Mouse (Mus musculus) forelimb bud, embryonic 11.5 days (tissue): ENCODE data around the gene Cd164l2.
A peak's percentile ranks its signal among the peaks of the same experiment; 100 is the strongest.

Experiments
- DNase-seq: peaks from one replicate; pipeline ENCODE4 v3.0.0-alpha.2; 2012; ENCODE audit warnings: low read depth, low spot score

The Cd164l2 gene

GRCm38 (mm10) chr4:133220656-133221055 is 8.7 kb downstream of the Cd164l2 start:
- DNase-seq: no peak

- DNase-seq: no peak
Observed at GRCm38 (mm10) chr4:133221701-133222100, 9.8 kb downstream of the Cd164l2 start.

- DNase-seq: no peak
Observed at GRCm38 (mm10) chr4:133223875-133224274, 11.9 kb downstream of the Cd164l2 start.

- no peak for DNase-seq
Observed at GRCm38 (mm10) chr4:133226073-133226472, 14.1 kb downstream of the Cd164l2 start.

GRCm38 (mm10) chr4:133227636-133228035 is 15.7 kb downstream of the Cd164l2 start:
- no peak for DNase-seq

GRCm38 (mm10) chr4:133229582-133229981 is 17.7 kb downstream of the Cd164l2 start:
- DNase-seq: no peak

GRCm38 (mm10) chr4:133233285-133233976 is 21.5 kb downstream of the Cd164l2 start:
- no peak for DNase-seq

- no peak for DNase-seq
Observed at GRCm38 (mm10) chr4:133234771-133235170, 22.8 kb downstream of the Cd164l2 start.

- no peak for DNase-seq
Observed at GRCm38 (mm10) chr4:133235415-133235814, 23.5 kb downstream of the Cd164l2 start.

- DNase-seq: no peak
Observed at GRCm38 (mm10) chr4:133237911-133238310, 26.0 kb downstream of the Cd164l2 start.

GRCm38 (mm10) chr4:133240490-133240921 is 28.6 kb downstream of the Cd164l2 start, which contains the start of gene Map3k6:
Map3k6 (plus strand) TSS chr4:133240818.
- DNase-seq: no peak

GRCm38 (mm10) chr4:133240934-133241908 is 29.3 kb downstream of the Cd164l2 start:
- DNase-seq: peak; percentile 81

GRCm38 (mm10) chr4:133241910-133242309 is 30.0 kb downstream of the Cd164l2 start:
- no peak for DNase-seq

- DNase-seq: no peak
Observed at GRCm38 (mm10) chr4:133242710-133243109, 30.8 kb downstream of the Cd164l2 start.

GRCm38 (mm10) chr4:133243538-133243937 is 31.6 kb downstream of the Cd164l2 start:
- no peak for DNase-seq

GRCm38 (mm10) chr4:133244289-133244688 is 32.4 kb downstream of the Cd164l2 start:
- DNase-seq: no peak

- no peak for DNase-seq
Observed at GRCm38 (mm10) chr4:133247072-133247471, 35.1 kb downstream of the Cd164l2 start.

GRCm38 (mm10) chr4:133247806-133248449 is 36.0 kb downstream of the Cd164l2 start:
- DNase-seq: no peak

- DNase-seq: peak; percentile 72
Observed at GRCm38 (mm10) chr4:133250609-133251008, 38.7 kb downstream of the Cd164l2 start.

GRCm38 (mm10) chr4:133251214-133251613 is 39.3 kb downstream of the Cd164l2 start:
- no peak for DNase-seq

- no peak for DNase-seq
Observed at GRCm38 (mm10) chr4:133252089-133252488, 40.2 kb downstream of the Cd164l2 start.

- no peak for DNase-seq
Observed at GRCm38 (mm10) chr4:133253412-133253811, 41.5 kb downstream of the Cd164l2 start.
